16 mouse cellular contexts compared by ENCODE assay signal in genomic region chr9:9199170-9199841, GRCm38 (mm10). TPM values are rescaled to one million over a fixed set of nuclear protein-coding genes. Genes with fewer than 3 reads are reported as not detected.
DNase-seq lines count a peak whose midpoint lies in the region; ATAC-seq lines count a peak whose summit lies in the region.
"Had no signal": no experiment of that assay in that cellular context is flagged by ENCODE, and none has a peak within 500 bp of the region (broad histone marks: within the 10 kb centered on the region; RNA-seq: fewer than 3 reads in every experiment).

No protein-coding gene starts in this region.

- no peak overlapping the region for H3K9ac ChIP-seq in lung, embryonic 15.5 days
- no peak overlapping the region for H3K9ac ChIP-seq in forebrain, embryonic 13.5 days
- H3K9ac ChIP-seq: heart, embryonic 13.5 days had no signal

- no peak overlapping the region for H3K4me2 ChIP-seq in lung, embryonic 15.5 days
- H3K4me2 ChIP-seq in forebrain, embryonic 13.5 days: no peak overlapping the region
- H3K4me2 ChIP-seq: heart, embryonic 13.5 days had no signal

- no peak overlapping the region for H3K4me3 ChIP-seq in lung, embryonic 15.5 days
- H3K4me3 ChIP-seq in brown adipose tissue, adult 24 weeks (ENCODE audit: insufficient read depth, low read depth, low read length): no peak overlapping the region
- H3K4me3 ChIP-seq in forebrain, embryonic 13.5 days: no peak overlapping the region
- H3K4me3 ChIP-seq: heart, embryonic 13.5 days had no signal

- no peaks in the 10 kb centered on the region for H3K9me3 ChIP-seq in lung, embryonic 15.5 days
- no peaks in the 10 kb centered on the region for H3K9me3 ChIP-seq in forebrain, embryonic 13.5 days (replicated peaks)

- H3K27me3 ChIP-seq in lung, embryonic 15.5 days: no peaks in the 10 kb centered on the region
- no peaks in the 10 kb centered on the region for H3K27me3 ChIP-seq in forebrain, embryonic 13.5 days
- H3K27me3 ChIP-seq: heart, embryonic 13.5 days had no signal

- ATAC-seq in lung, embryonic 15.5 days (ENCODE audit: borderline replicate concordance, extremely low read depth, low FRiP score, low TSS enrichment): peak; percentile 46; the same call in 1 of the 2 replicates
- ATAC-seq in inflammation-experienced regulatory T-cells, adult 6 months: no peak
- no peak for ATAC-seq in forebrain, embryonic 13.5 days

- intact Hi-C loops in heart, postnatal 25 days (cut with DNase I): no loop called here

- peaks cover 12% of the 10 kb centered on the region for H3K4me1 ChIP-seq in lung, embryonic 15.5 days
- H3K4me1 ChIP-seq in brown adipose tissue, adult 24 weeks (ENCODE audit: control insufficient read depth, insufficient read depth, insufficient read length, low read length): peaks cover 2% of the 10 kb centered on the region; the same call in 1 of the 2 replicates
- peaks cover 9% of the 10 kb centered on the region; the same call in 1 of the 2 replicates for H3K4me1 ChIP-seq in forebrain, embryonic 13.5 days

- peak; percentile 92 for DNase-seq in heart, adult 11 months
- DNase-seq in heart, postnatal 25 days (ENCODE audit: low spot score): no peak
- DNase-seq in lung, adult 18-20 months: no peak
- DNase-seq in mesoderm, embryonic 11.5 days (ENCODE audit: low read depth, low spot score): peak; percentile 50
- DNase-seq: adrenal gland, adult 2 months; kidney, adult 18-20 months; layer of hippocampus, adult 9-11 months; spleen, adult 18-20 months; thymus, postnatal 14 days had no signal

- peak overlapping the region; percentile 16; the same call in 1 of the 2 replicates for H3K27ac ChIP-seq in lung, embryonic 15.5 days
- H3K27ac ChIP-seq in brown adipose tissue, adult 24 weeks (replicated peaks; ENCODE audit: low read depth, low read length): 0 out of 2 replicates have a peak overlapping the region, but pooled peaks have one; percentile 33
- H3K27ac ChIP-seq in forebrain, embryonic 13.5 days: no peak overlapping the region
- H3K27ac ChIP-seq: heart, embryonic 13.5 days had no signal

- no peaks in the 10 kb centered on the region for H3K36me3 ChIP-seq in lung, embryonic 15.5 days
- no peaks in the 10 kb centered on the region for H3K36me3 ChIP-seq in forebrain, embryonic 13.5 days (ENCODE audit: poor library complexity, severe bottlenecking)
- H3K36me3 ChIP-seq: heart, embryonic 13.5 days had no signal

- WGBS in lung, embryonic 15.5 days: 36% methylated on average over 8 of the region's 8 CpGs
- WGBS in forebrain, embryonic 13.5 days: 63% methylated on average over 8 of the region's 8 CpGs

RNA-seq across cellular contexts. Expression of gene Arhgap42, which starts 39.6 kb away (rescaled TPM):
- 1 to 10 TPM; 6.9 to 9.2 TPM for total RNA-seq in heart, postnatal 25 days (2021)
- polyA plus RNA-seq in lung, embryonic 15.5 days (2015; fragmentation: Nextera tagmentation; extraction: Ambion mirVana): 44.0 and 48.5 TPM in 2 replicates
- 1.9 and 3.5 TPM in 2 replicates for polyA plus RNA-seq in brown adipose tissue, adult 24 weeks (2012; ENCODE audit: insufficient read depth, insufficient read length, missing spikeins)
- polyA plus RNA-seq in inflammation-experienced regulatory T-cells, adult 6 months (2017; shearing (Covaris generic)): not detected
- polyA plus RNA-seq in forebrain, embryonic 13.5 days (2015; fragmentation: Nextera tagmentation; extraction: Ambion mirVana): 22.5 and 22.9 TPM in 2 replicates
- total RNA-seq: megakaryocyte-erythroid progenitor cell, adult 5-6 weeks; MEL had no signal

Comparison
In these comparisons a context has a peak if more than half of its experiments do, and no peak if none do; other contexts are left out.
1. DNase-seq: peak in heart, adult 11 months (single experiment) and mesoderm, embryonic 11.5 days (single experiment); none in heart, postnatal 25 days (single experiment) and lung, adult 18-20 months (0 of 2).